Mouse (Mus musculus): Measurements from ENCODE around the gene Gprc5d. TPM values are rescaled to one million over a fixed set of nuclear protein-coding genes. Genes with fewer than 3 reads are reported as not detected.

Gprc5d gene
- total and polyA plus RNA-seq, 2 experiments from 2014 or later, result not detected

DNA sequence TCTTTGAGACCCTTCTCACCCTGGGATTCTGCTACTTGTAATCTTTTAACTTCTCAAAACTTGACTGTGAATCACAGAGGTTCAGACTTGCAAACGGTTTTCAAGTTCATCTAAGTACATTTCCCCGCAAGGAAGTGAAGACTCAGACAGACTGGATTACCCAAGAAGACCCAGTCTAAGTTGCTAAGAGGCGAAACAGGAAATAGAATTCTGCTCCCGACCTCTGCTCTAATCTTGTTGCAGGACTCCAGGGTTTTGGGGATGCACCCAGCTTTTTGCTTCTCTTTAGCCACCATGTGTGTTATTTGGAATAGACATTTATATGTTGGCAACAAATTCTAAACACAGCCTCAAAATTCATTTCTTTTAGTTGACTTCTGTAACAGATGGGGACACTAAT is 43.3 kb upstream of the Gprc5d start:
- H3K9me3 ChIP-seq (ENCODE audit: low read length), result no peaks in the 10 kb centered on the region
- TF ChIP-seq CTCF (IDR thresholded peaks at IDR 0.05; ENCODE audit: low read depth), result no peak
- no peak overlapping the region for H3K4me2 ChIP-seq (ENCODE audit: low read depth, low read length)
- WGBS, result 79% methylated on average over 4 of the region's 4 CpGs
- H3K4me1 ChIP-seq (ENCODE audit: insufficient read depth, low read length), result no peaks in the 10 kb centered on the region
- no peak for ATAC-seq
- H3K36me3 ChIP-seq (ENCODE audit: insufficient read depth, low read length), result no peaks in the 10 kb centered on the region
- no peak overlapping the region for H3K4me3 ChIP-seq (ENCODE audit: low read length)
- H3K9ac ChIP-seq (replicated peaks; ENCODE audit: low read length), result no peak overlapping the region
- no peak overlapping the region for H3K27ac ChIP-seq
- H3K27me3 ChIP-seq (ENCODE audit: insufficient read depth, low read length), result no peaks in the 10 kb centered on the region
- no peak for DNase-seq (ENCODE audit: low spot score)

DNA sequence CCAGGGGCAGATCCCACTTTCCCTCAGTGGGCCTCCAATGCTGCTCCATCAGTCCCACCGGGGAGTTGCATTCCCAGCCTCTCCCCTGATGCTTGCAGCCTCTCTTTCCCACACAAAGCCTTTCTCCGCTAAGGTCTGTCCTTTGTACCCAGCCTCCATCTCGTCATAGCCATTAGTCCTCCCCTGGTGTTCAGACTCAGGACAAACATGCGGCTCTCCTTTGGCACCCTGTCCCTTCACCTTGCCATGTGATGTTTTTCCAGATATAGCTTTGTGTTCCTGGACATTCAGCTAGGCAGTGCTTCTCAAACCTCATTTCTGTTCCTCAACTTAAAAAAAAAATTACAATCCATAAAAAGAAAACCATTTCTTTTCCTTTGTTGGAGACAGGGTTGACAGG is 40.4 kb upstream of the Gprc5d start:
- Histone ChIP-seq H3K4me1 (ENCODE audit: insufficient read depth, low read length) (no peaks in the 10 kb centered on the region), H3K27ac (no peak overlapping the region), H3K9ac (replicated peaks; ENCODE audit: low read length) (no peak overlapping the region), H3K4me2 (ENCODE audit: low read depth, low read length) (no peak overlapping the region), H3K27me3 (ENCODE audit: insufficient read depth, low read length) (no peaks in the 10 kb centered on the region), H3K36me3 (ENCODE audit: insufficient read depth, low read length) (no peaks in the 10 kb centered on the region), H3K4me3 (ENCODE audit: low read length) (no peak overlapping the region), H3K9me3 (ENCODE audit: low read length) (no peaks in the 10 kb centered on the region)
- no peak for TF ChIP-seq CTCF (IDR thresholded peaks at IDR 0.05; ENCODE audit: low read depth)
- no peak for ATAC-seq
- 38% methylated on average over 4 of the region's 4 CpGs for WGBS
- DNase-seq (ENCODE audit: low spot score), result no peak

DNA sequence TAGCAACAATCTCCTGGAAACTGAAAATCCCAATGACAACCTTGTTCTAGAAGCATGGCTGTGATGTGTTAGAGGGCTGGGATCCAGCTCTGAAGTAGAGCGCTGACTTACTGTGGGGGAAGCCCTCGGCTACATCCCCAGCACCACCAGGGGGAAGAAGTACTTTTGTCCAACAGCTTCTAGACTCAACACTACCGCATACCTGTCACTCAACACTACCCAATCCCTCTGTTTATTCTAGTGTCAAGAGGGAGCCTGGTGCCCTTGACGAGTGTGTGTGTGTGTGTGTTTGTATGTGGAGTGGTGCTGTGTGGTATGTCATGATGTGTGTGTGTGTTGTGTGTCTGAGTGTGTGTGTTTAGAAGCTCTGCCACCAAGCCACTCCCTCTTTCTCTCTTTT is 39.4 kb upstream of the Gprc5d start:
- Histone ChIP-seq H3K9me3 (ENCODE audit: low read length) (no peaks in the 10 kb centered on the region), H3K9ac (replicated peaks; ENCODE audit: low read length) (no peak overlapping the region), H3K36me3 (ENCODE audit: insufficient read depth, low read length) (no peaks in the 10 kb centered on the region), H3K27me3 (ENCODE audit: insufficient read depth, low read length) (no peaks in the 10 kb centered on the region), H3K4me3 (ENCODE audit: low read length) (no peak overlapping the region), H3K27ac (no peak overlapping the region), H3K4me1 (ENCODE audit: insufficient read depth, low read length) (no peaks in the 10 kb centered on the region), H3K4me2 (ENCODE audit: low read depth, low read length) (no peak overlapping the region)
- WGBS, result 75% methylated on average over 4 of the region's 4 CpGs
- no peak for TF ChIP-seq CTCF (IDR thresholded peaks at IDR 0.05; ENCODE audit: low read depth)
- ATAC-seq (no peak), DNase-seq (ENCODE audit: low spot score) (no peak)

DNA sequence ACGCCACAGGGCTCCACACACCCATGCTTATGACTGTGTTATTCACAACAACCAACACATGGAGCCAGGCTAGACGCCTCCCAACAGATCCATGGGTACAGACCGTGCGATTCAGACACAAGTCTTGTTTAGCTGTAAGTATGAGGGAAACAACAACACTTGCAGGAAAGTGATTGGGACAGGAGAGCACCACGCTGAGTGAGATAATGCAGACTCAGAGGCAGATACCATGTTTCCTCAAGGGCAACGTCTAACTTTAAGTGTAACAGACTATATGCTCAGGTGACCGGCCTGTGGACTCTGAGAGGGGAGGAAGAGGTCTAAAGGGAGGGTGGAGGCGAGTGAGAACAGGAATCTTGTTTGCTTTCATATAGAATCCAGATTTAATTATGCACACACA is 38.5 kb upstream of the Gprc5d start:
- no peak for TF ChIP-seq CTCF (IDR thresholded peaks at IDR 0.05; ENCODE audit: low read depth)

DNA sequence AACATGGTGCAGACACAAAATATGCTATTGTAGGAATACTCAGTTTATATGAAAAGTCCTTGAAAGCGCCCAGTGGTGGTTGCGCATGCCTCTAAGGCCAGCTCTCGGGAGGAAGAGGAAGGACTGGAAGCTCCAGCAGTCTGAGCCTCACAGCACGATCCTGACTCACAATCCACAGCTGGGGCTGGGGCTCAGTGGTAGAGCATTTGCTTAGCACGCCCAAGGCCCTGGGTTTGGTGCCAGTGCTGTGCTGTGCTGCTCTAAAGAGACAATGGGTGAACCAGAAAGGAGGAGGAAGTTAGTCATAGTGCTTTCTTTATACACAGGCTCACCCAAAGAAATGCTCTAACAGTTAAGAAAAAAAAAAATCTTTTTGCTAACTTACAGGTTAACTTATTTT is 35.6 kb upstream of the Gprc5d start:
- no peak for DNase-seq (ENCODE audit: low spot score)
- 79% methylated on average over 5 of the region's 5 CpGs for WGBS
- Histone ChIP-seq H3K4me1 (ENCODE audit: insufficient read depth, low read length) (no peaks in the 10 kb centered on the region), H3K9me3 (ENCODE audit: low read length) (no peaks in the 10 kb centered on the region), H3K27ac (no peak overlapping the region), H3K9ac (replicated peaks; ENCODE audit: low read length) (no peak overlapping the region), H3K36me3 (ENCODE audit: insufficient read depth, low read length) (no peaks in the 10 kb centered on the region), H3K4me3 (ENCODE audit: low read length) (no peak overlapping the region), H3K4me2 (ENCODE audit: low read depth, low read length) (no peak overlapping the region), H3K27me3 (ENCODE audit: insufficient read depth, low read length) (no peaks in the 10 kb centered on the region)
- no peak for TF ChIP-seq CTCF (IDR thresholded peaks at IDR 0.05; ENCODE audit: low read depth)
- ATAC-seq, result no peak

More for the DNA sequence above, 38.5 kb upstream of the Gprc5d start:
- no peak overlapping the region for H3K9ac ChIP-seq (replicated peaks; ENCODE audit: low read length)
- WGBS, result 76% methylated on average over 8 of the region's 8 CpGs
- no peaks in the 10 kb centered on the region for H3K4me1 ChIP-seq (ENCODE audit: insufficient read depth, low read length)
- DNase-seq (ENCODE audit: low spot score) (no peak), ATAC-seq (no peak)
- H3K4me2 ChIP-seq (ENCODE audit: low read depth, low read length), result no peak overlapping the region
- H3K4me3 ChIP-seq (ENCODE audit: low read length), result no peak overlapping the region
- H3K27ac ChIP-seq, result no peak overlapping the region
- no peaks in the 10 kb centered on the region for H3K9me3 ChIP-seq (ENCODE audit: low read length)
- no peaks in the 10 kb centered on the region for H3K36me3 ChIP-seq (ENCODE audit: insufficient read depth, low read length)
- no peaks in the 10 kb centered on the region for H3K27me3 ChIP-seq (ENCODE audit: insufficient read depth, low read length)

DNA sequence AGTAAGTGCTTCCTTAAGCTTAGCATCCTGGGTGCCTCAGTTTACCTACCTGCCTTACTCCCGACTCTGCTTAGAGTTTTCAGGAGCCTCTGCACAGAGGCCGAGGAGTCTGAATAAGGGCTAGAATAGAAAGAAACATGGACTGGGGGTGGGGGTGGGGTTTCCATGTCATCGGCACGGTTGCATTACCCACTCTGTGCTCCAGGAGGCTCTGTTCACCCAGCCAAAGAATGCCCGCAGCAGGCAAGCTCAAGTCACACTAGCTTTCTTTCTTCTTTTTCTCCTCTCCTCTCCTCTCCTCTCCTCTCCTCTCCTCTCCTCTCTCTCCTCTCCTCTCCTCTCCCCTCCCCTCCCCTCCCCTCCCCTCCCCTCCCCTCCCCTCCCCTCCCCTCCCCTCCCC is 32.2 kb upstream of the Gprc5d start:
- no peak overlapping the region for H3K9ac ChIP-seq (replicated peaks; ENCODE audit: low read length)
- 0 out of 2 replicates have a peak, but pooled peaks have one; percentile 48 for ATAC-seq
- DNase-seq (ENCODE audit: low spot score), result peak; percentile 61
- H3K4me1 ChIP-seq (ENCODE audit: insufficient read depth, low read length), result no peaks in the 10 kb centered on the region
- TF ChIP-seq CTCF (IDR thresholded peaks at IDR 0.05; ENCODE audit: low read depth), result peak; percentile 67
- H3K27ac ChIP-seq, result no peak overlapping the region
- no peaks in the 10 kb centered on the region for H3K9me3 ChIP-seq (ENCODE audit: low read length)
- H3K27me3 ChIP-seq (ENCODE audit: insufficient read depth, low read length), result no peaks in the 10 kb centered on the region
- WGBS, result 38% methylated on average over 5 of the region's 5 CpGs
- no peak overlapping the region for H3K4me2 ChIP-seq (ENCODE audit: low read depth, low read length)
- no peak overlapping the region for H3K4me3 ChIP-seq (ENCODE audit: low read length)
- H3K36me3 ChIP-seq (ENCODE audit: insufficient read depth, low read length), result no peaks in the 10 kb centered on the region

DNA sequence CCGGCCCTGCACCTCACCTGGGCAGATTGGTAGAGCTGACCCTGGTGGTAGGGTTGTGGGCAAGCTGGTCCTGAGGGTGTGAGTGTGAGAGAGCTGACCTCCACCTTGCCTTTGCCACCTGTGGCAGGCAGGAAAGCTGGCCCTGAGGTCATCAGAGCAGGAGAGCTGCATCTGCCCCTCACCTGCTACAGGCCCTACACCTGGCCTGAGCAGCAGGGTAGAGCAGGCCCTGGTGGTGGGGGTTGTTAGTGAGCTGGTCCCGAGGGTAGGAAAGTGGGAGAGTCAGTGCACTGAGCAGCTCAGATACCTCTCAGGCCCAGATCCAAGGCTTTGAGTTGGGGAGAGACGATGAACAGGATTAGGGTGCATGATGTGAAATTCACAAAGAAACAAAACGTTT is 31.6 kb upstream of the Gprc5d start:
- no peaks in the 10 kb centered on the region for H3K9me3 ChIP-seq (ENCODE audit: low read length)
- no peak overlapping the region for H3K9ac ChIP-seq (replicated peaks; ENCODE audit: low read length)
- TF ChIP-seq CTCF (IDR thresholded peaks at IDR 0.05; ENCODE audit: low read depth), result no peak
- DNase-seq (ENCODE audit: low spot score) (no peak), ATAC-seq (peak; percentile 41; the same call in 1 of the 2 replicates)
- no peak overlapping the region for H3K4me2 ChIP-seq (ENCODE audit: low read depth, low read length)
- no peaks in the 10 kb centered on the region for H3K27me3 ChIP-seq (ENCODE audit: insufficient read depth, low read length)
- 85% methylated on average over 4 of the region's 4 CpGs for WGBS
- H3K36me3 ChIP-seq (ENCODE audit: insufficient read depth, low read length), result no peaks in the 10 kb centered on the region
- H3K27ac ChIP-seq, result no peak overlapping the region
- no peaks in the 10 kb centered on the region for H3K4me1 ChIP-seq (ENCODE audit: insufficient read depth, low read length)
- H3K4me3 ChIP-seq (ENCODE audit: low read length), result no peak overlapping the region
